Mouse (Mus musculus): ENCODE measurements around the gene Gm7903. TPM values are rescaled to one million over a fixed set of nuclear protein-coding genes. Genes with fewer than 3 reads are reported as not detected.

Gene Gm7903
- polyA plus RNA-seq (2017; shearing (Covaris generic)) = under 1 TPM in 1 of 2 experiments, not detected in 1; 0.08 TPM

DNA sequence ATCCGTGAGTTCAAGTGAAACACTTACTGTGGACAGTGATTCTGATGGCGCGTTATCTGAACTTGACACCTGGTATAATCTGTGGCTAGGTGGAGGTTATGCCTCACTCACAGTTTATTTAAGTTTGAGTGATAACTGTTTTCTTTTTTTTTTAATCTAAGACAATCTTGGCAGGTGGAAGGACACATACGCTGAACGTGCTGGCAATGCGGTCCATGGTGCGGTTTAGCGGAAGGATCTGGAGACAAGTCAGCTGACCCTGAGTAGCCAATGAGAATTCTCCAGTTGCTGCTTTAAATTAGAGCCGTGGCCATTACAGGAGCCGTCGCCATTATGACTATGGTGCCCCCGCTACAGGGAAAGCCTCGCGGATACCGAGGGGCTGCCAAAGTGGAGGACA, at the start of gene Gm7903:
Gm7903 (plus strand) TSS at position 301 of the 400 bp plus-strand sequence.

Other genes with a start within 250 kb of the Gm7903 start
- not detected for gene Tceal6, start 223.1 kb upstream of the Gm7903 start, polyA plus RNA-seq (2017; shearing (Covaris generic))
- not detected for gene Pramel3, start 131.5 kb upstream of the Gm7903 start, polyA plus RNA-seq (2017; shearing (Covaris generic))
- gene Gm5128, start 60.6 kb upstream of the Gm7903 start, polyA plus RNA-seq (2017; shearing (Covaris generic)) = under 1 TPM in 1 of 2 experiments, not detected in 1; 0.08 TPM
- under 1 TPM in 1 of 2 experiments, not detected in 1; 0.13 TPM for gene AV320801, start 60.8 kb downstream of the Gm7903 start, polyA plus RNA-seq (2017; shearing (Covaris generic))
- gene Nxf7, start 164.9 kb downstream of the Gm7903 start, polyA plus RNA-seq (2017; shearing (Covaris generic)) = not detected
- not detected for gene Prame, start 193.9 kb downstream of the Gm7903 start, polyA plus RNA-seq (2017; shearing (Covaris generic))

Data from inflammation-experienced regulatory T-cells (primary cell).